Mouse (Mus musculus) intestine, embryonic 16.5 days (tissue): ENCODE data around the gene Cdc25b. TPM values are rescaled to one million over a fixed set of nuclear protein-coding genes. Genes with fewer than 3 reads are reported as not detected.

ENCODE experiments used
- ATAC-seq: fragments of 200-750 bp; cut with Nextera tagmentation; 2 replicates; pipeline ENCODE4 v1.8.0; 2017; ENCODE audit warnings: moderate TSS enrichment, moderate library complexity
- H3K27ac ChIP-seq: fragments of 300-500 bp; sonication (generic); 2 replicates; pipeline ENCODE4 v1.5.1; 2014; ENCODE audit warnings: mild to moderate bottlenecking, low read length
- H3K27me3 ChIP-seq: fragments of 300-500 bp; sonication (generic); replicated peaks from 2 replicates; pipeline ENCODE4 v1.6.1; 2014; ENCODE audit warnings: low read length, control low read depth, mixed read lengths; ENCODE audit not compliant: control insufficient read depth, insufficient read depth
- H3K36me3 ChIP-seq: fragments of 300-500 bp; sonication (generic); 2 replicates; pipeline ENCODE4 v1.6.1; 2014; ENCODE audit warnings: low read length, control low read depth; ENCODE audit not compliant: control insufficient read depth, insufficient read depth
- H3K4me1 ChIP-seq: fragments of 300-500 bp; sonication (generic); 2 replicates; pipeline ENCODE4 v1.6.1; 2014; ENCODE audit warnings: low read length, control low read depth, mixed read lengths; ENCODE audit not compliant: control insufficient read depth, insufficient read depth
- H3K4me2 ChIP-seq: fragments of 300-500 bp; sonication (generic); 2 replicates; pipeline ENCODE4 v1.6.1; 2014; ENCODE audit warnings: low read depth, low read length, control low read depth
- H3K4me3 ChIP-seq: fragments of 300-500 bp; sonication (generic); 2 replicates; pipeline ENCODE4 v1.5.1; 2014; ENCODE audit warnings: mild to moderate bottlenecking, low read length
- H3K9ac ChIP-seq: fragments of 300-500 bp; sonication (generic); 2 replicates; pipeline ENCODE4 v1.6.1; 2014; ENCODE audit warnings: low read depth, low read length
- H3K9me3 ChIP-seq: fragments of 300-500 bp; sonication (generic); 2 replicates; pipeline ENCODE4 v1.6.1; 2016; ENCODE audit warnings: low read length, control low read depth; ENCODE audit not compliant: control insufficient read depth
- WGBS: fragments of 180-500 bp; shearing (Covaris S2); extraction: QIAGEN DNeasy Blood & Tissue Kit; methylation state at CpG from one replicate; pipeline ENCODE4 v1.1.7; 2014; 5-methylcytosine and 5-hydroxymethylcytosine counted together
- polyA plus RNA-seq: library from polyadenylated mRNA; unstranded; fragments of >200 nt; fragmentation: Nextera tagmentation; extraction: Ambion mirVana; gene quantifications from 2 replicates; pipeline ENCODE4 v1.2.1, GENCODE M21; 2015

The Cdc25b gene
- polyA plus RNA-seq, 1 experiment from 2014 or later = 46.4 TPM

DNA sequence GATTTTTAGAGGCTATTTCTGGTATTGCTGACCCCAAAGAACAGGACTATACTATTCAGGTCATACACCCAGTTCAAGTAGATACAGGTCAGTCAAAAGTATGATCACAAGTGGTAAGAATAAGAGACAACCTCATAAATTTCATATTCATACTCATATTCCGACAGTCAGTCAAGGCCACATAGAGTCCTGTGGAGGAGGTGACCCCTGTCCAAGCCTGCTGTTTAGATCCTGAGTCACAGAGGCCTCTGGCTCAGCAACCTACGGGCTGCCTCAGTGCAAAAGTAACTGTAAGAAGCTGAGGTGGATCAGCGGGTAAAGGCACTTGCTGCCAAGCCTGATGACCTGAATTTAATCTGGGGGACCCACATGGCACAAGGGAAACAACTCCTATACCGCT lies 32.7 kb upstream of the Cdc25b start:
- H3K4me3 ChIP-seq = no peak overlapping the region
- H3K4me2 ChIP-seq = no peak overlapping the region
- peaks cover 8% of the 10 kb centered on the region for H3K4me1 ChIP-seq
- 94% methylated on average over 4 of the region's 4 CpGs for WGBS
- H3K9me3 ChIP-seq = no peaks in the 10 kb centered on the region
- H3K9ac ChIP-seq = no peak overlapping the region
- no peak overlapping the region for H3K27ac ChIP-seq
- peaks cover 2% of the 10 kb centered on the region; the same call in 1 of the 2 replicates for H3K36me3 ChIP-seq
- H3K27me3 ChIP-seq = no peaks in the 10 kb centered on the region
- no peak for ATAC-seq

DNA sequence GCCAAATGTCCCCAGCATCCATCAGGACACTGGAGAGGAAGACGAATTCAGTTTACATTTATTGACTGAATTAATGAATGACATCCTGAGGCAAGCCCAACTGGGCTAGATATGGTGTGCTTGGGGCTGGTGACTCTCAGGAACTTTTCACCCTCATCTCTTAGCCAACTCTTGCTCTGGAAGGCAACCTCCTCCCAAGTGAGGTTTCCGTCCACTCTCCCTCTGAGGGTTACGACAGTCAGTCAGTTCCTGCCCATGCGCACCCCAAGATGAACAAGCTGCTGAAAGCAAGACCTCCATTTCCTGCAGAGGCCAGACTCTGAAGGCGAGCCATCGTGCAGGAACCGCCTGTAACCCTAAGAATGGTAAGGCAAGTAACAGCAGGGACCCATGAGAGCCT lies 29.8 kb upstream of the Cdc25b start:
- no peaks in the 10 kb centered on the region for H3K27me3 ChIP-seq
- ATAC-seq = no peak
- no peaks in the 10 kb centered on the region for H3K9me3 ChIP-seq
- no peak overlapping the region for H3K27ac ChIP-seq
- H3K4me1 ChIP-seq = peaks cover 14% of the 10 kb centered on the region
- 86% methylated on average over 7 of the region's 7 CpGs for WGBS
- no peak overlapping the region for H3K4me3 ChIP-seq
- no peak overlapping the region for H3K9ac ChIP-seq
- no peaks in the 10 kb centered on the region; the same call in 1 of the 2 replicates for H3K36me3 ChIP-seq
- no peak overlapping the region for H3K4me2 ChIP-seq

DNA sequence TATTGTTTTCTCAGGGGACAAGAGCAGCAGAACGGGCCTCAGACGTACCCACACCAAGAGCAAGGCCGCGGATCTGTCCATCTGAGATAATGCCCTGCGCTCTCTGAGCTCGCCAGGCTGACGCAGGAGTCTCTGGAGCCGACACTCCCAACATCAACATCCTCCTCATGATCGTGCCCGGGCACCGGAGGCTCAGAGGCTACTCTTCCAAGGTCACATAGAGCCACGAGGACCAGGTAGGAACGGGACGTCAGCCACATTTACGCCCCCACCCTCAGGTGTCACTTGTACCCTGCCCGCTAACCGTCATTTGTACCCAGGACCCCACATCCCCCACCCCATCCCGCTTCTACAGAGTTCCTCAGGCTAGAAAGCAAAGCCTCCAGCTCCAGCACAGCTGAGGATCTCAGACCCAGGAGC lies 27.2 kb upstream of the Cdc25b start:
- H3K27ac ChIP-seq = peak overlapping the region; percentile 89
- H3K9ac ChIP-seq = peak overlapping the region; percentile 87
- WGBS = 0% methylated on average over 18 of the region's 18 CpGs
- peak overlapping the region; percentile 84 for H3K4me3 ChIP-seq
- peak overlapping the region; percentile 91 for H3K4me2 ChIP-seq
- ATAC-seq = peak; percentile 67
- no peaks in the 10 kb centered on the region for H3K9me3 ChIP-seq
- H3K4me1 ChIP-seq = peaks cover 12% of the 10 kb centered on the region
- no peaks in the 10 kb centered on the region for H3K36me3 ChIP-seq
- no peaks in the 10 kb centered on the region for H3K27me3 ChIP-seq

DNA sequence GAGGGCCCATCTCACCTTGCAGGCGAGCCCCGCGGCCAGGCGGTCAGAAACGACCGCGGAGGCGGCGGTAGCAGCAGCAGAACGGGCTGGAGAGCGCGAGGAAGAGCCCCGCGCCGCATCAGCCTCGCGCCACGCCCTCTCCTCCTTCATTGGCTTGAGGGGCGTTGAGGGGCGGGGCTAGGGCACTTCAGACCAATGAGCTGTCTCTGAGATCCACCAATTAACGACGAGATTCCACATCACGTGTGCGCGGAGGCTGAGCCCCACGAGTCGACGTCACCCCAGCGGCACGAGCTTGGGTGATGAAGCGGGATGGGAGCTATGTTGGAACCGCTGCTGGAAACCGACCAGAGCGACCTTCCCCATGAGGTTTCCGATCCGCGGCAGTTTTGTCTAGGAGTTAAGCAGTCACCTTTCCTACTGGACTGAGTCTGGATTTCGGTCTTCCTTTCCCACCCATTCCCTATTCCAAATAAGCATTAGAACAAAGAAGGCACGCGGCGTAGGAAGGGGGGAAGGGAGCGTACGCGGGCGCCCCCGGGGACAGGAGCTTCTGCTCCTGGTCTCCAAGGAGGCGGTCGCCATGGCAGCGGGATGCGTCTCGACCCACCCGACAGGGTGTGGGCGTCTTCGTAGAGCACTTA lies 26.7 kb upstream of the Cdc25b start, which contains the start of gene 1700037H04Rik:
Gene 1700037H04Rik (minus strand): TSS at position 144 of the 644 bp plus-strand sequence.
- H3K4me2 ChIP-seq = peak within 1 kb of the TSS; percentile 91
- peak within 1 kb of the TSS; percentile 87 for H3K9ac ChIP-seq
- under 1% methylated on average over 54 of the region's 54 CpGs for WGBS
- no peaks in the 10 kb centered on the region for H3K9me3 ChIP-seq
- H3K4me1 ChIP-seq = peaks cover 12% of the 10 kb centered on the region
- no peaks in the 10 kb centered on the region for H3K36me3 ChIP-seq
- ATAC-seq = peak; percentile 94
- H3K27ac ChIP-seq = peak within 1 kb of the TSS; percentile 93
- no peaks in the 10 kb centered on the region for H3K27me3 ChIP-seq
- H3K4me3 ChIP-seq = peak within 1 kb of the TSS; percentile 84

DNA sequence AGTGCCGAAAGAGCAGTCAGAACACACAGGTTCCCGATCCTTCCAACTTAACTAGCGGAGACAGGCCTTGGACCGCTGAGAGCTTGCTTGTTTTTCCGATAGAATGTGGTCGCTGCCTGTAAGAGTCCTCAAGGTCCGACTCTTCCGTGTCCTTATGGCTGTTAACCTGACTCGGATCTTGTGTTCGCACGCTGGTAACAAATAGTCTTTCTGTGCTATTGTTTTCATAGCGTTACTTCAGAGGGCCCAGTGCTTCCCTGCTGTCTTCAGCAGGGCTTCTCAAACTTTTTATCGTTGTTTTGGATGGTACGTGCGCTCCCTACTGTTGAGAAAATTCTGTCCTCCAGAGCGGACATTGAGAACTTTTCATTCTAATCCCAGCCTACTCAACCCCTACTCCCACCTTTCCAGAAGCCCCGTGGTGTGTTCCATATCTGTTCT lies 26.1 kb upstream of the Cdc25b start:
- under 1% methylated on average over 17 of the region's 17 CpGs for WGBS
- H3K4me2 ChIP-seq = peak overlapping the region; percentile 88
- ATAC-seq = 0 out of 2 replicates have a peak, but pooled peaks have one; percentile 9

DNA sequence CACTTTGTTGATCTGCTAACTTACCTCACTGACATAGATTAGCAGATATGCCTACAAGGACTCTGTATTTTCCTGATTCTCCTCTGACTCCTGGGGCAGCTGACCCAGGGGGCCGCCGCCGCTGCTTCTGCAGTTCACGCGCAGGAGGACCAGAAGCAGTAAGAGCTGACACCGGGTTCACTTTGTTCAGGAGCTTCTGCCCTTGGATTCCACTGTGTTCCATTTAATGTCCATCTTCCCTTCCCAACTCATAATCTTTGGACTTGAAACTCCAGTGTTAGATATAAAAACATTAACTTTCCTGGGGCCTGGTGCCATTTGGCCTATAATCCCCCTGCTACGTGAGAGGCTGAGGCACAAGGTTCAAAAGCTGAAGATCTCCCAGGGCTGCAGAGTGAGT lies 22.8 kb upstream of the Cdc25b start:
- Histone ChIP-seq H3K4me2 (no peak overlapping the region), H3K4me1 (peaks cover 6% of the 10 kb centered on the region), H3K27ac (peak overlapping the region; percentile 74), H3K36me3 (no peaks in the 10 kb centered on the region), H3K9me3 (no peaks in the 10 kb centered on the region), H3K9ac (0 out of 2 replicates have a peak overlapping the region, but pooled peaks have one; percentile 53), H3K4me3 (peak overlapping the region; percentile 28; the same call in 1 of the 2 replicates), H3K27me3 (no peaks in the 10 kb centered on the region)
- no peak for ATAC-seq
- WGBS = 74% methylated on average over 7 of the region's 7 CpGs

More for the DNA sequence above, 26.1 kb upstream of the Cdc25b start:
- Histone ChIP-seq H3K9me3 (no peaks in the 10 kb centered on the region), H3K4me3 (peak overlapping the region; percentile 84), H3K27ac (peak overlapping the region; percentile 93), H3K4me1 (peaks cover 12% of the 10 kb centered on the region), H3K36me3 (no peaks in the 10 kb centered on the region), H3K9ac (peak overlapping the region; percentile 87), H3K27me3 (no peaks in the 10 kb centered on the region)

DNA sequence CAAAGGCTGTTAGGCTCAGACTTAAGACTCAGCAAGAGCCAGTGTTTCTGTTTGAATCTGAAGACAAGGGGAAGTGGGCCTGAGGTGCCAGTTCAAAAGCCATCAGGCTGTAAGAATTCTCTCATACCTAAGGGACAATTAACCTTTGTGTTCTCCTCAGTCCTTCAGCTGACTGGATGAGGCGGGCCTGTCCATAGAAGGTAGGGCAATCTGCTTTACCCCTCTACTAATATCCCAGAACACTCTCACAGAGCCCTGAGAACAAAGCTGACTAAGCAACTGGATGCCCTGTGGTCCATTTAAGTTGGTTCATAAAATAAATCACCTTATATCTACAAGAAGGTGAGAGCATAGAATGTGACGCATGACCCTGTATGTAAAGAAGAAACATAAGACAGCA lies 20.6 kb upstream of the Cdc25b start:
- Histone ChIP-seq H3K27me3 (no peaks in the 10 kb centered on the region), H3K4me1 (0 out of 2 replicates have a peak, but pooled peaks cover 4% of the 10 kb centered on the region), H3K36me3 (no peaks in the 10 kb centered on the region), H3K9ac (no peak overlapping the region), H3K9me3 (no peaks in the 10 kb centered on the region), H3K4me2 (no peak overlapping the region), H3K4me3 (no peak overlapping the region), H3K27ac (0 out of 2 replicates have a peak overlapping the region, but pooled peaks have one; percentile 51)
- 73% methylated on average over 2 of the region's 2 CpGs for WGBS
- peak; percentile 55 for ATAC-seq

DNA sequence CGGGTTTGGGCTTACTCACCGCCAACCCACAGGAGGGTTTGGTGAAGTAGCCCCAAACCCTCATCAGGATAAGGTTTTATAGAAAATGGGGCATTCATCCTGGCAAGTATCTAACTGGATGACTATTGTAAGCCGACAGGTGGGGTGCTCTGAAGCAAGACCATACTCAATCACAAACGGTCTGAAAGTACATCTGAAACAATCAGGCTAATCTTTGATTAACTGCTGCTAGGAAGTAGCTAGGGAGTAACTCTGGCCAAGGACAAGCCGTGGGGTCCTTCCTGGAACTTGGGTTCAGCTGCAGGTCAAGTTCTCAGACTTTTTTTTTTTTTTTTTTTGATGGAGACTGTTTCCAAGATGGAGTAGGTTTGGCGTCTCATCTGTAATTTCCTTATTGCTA lies 18.8 kb upstream of the Cdc25b start:
- Histone ChIP-seq H3K36me3 (no peaks in the 10 kb centered on the region), H3K9me3 (no peaks in the 10 kb centered on the region), H3K4me1 (0 out of 2 replicates have a peak, but pooled peaks cover 4% of the 10 kb centered on the region), H3K4me2 (no peak overlapping the region), H3K27ac (no peak overlapping the region), H3K4me3 (no peak overlapping the region), H3K27me3 (peaks cover 5% of the 10 kb centered on the region; the same call in 1 of the 2 replicates), H3K9ac (no peak overlapping the region)
- WGBS = 72% methylated on average over 6 of the region's 6 CpGs
- ATAC-seq = no peak

DNA sequence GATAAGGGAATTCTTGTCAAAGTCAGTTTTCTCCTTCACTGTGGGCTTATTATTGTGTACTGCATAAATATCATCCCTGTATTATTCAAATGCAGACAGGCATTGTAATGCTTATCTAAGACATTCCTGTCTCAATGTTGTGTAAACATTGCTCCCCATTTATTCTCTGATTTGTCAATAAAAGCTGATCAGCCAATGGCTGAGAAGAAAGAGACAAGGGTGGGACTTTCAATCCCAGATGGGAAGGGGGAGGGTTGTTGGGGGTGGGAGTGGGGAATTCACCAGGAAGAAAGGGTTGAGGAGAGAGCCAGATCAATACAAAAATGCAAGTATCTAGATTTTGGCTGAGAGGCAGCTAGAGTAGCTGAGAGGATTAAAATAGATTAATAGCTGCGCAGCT lies 17.8 kb upstream of the Cdc25b start:
- 0 out of 2 replicates have a peak, but pooled peaks cover 4% of the 10 kb centered on the region for H3K4me1 ChIP-seq
- H3K4me2 ChIP-seq = no peak overlapping the region
- no peaks in the 10 kb centered on the region for H3K9me3 ChIP-seq
- 69% methylated on average over 1 of the region's 1 CpGs for WGBS
- ATAC-seq = no peak
- H3K9ac ChIP-seq = no peak overlapping the region
- H3K27ac ChIP-seq = no peak overlapping the region
- H3K36me3 ChIP-seq = no peaks in the 10 kb centered on the region
- H3K27me3 ChIP-seq = peaks cover 5% of the 10 kb centered on the region; the same call in 1 of the 2 replicates
- no peak overlapping the region for H3K4me3 ChIP-seq
